Mouse (Mus musculus): ENCODE measurements around the gene Dnmt1. TPM values are rescaled to one million over a fixed set of nuclear protein-coding genes. Genes with fewer than 3 reads are reported as not detected.

Gene Dnmt1
- polyA plus RNA-seq, 1 experiment from 2014 or later = 17.9 TPM

GRCm38 (mm10) chr9:20893590-20894343, 65.9 kb downstream of the Dnmt1 start:
- DNase-seq (ENCODE audit: low spot score) = no peak
- WGBS = 78% methylated on average over 13 of the region's 13 CpGs
- Histone ChIP-seq H3K9me3 (ENCODE audit: control insufficient read depth, low read length) (no peaks in the 10 kb centered on the region), H3K4me1 (replicated peaks; ENCODE audit: control insufficient read depth, insufficient read depth) (peaks cover 4% of the 10 kb centered on the region; the same call in 1 of the 2 replicates), H3K27ac (replicated peaks) (no peak overlapping the region), H3K27me3 (ENCODE audit: control insufficient read depth, insufficient read depth, low read length) (no peaks in the 10 kb centered on the region), H3K4me3 (ENCODE audit: low read depth, low read length) (no peak overlapping the region), H3K4me2 (replicated peaks; ENCODE audit: low read depth) (no peak overlapping the region), H3K36me3 (ENCODE audit: control insufficient read depth, insufficient read depth, low read length) (peaks cover 48% of the 10 kb centered on the region), H3K9ac (ENCODE audit: low read length) (no peak overlapping the region)
- no peak for ATAC-seq (ENCODE audit: low FRiP score, low TSS enrichment)
- no peak for TF ChIP-seq EP300 (optimal IDR thresholded peaks at IDR 0.05)
- TF ChIP-seq CTCF (IDR thresholded peaks at IDR 0.05; ENCODE audit: low read depth) = no peak

GRCm38 (mm10) chr9:20893069-20893468, 66.6 kb downstream of the Dnmt1 start:
- Histone ChIP-seq H3K9ac (ENCODE audit: low read length) (no peak overlapping the region), H3K27me3 (ENCODE audit: control insufficient read depth, insufficient read depth, low read length) (no peaks in the 10 kb centered on the region), H3K4me2 (replicated peaks; ENCODE audit: low read depth) (no peak overlapping the region), H3K9me3 (ENCODE audit: control insufficient read depth, low read length) (no peaks in the 10 kb centered on the region), H3K36me3 (ENCODE audit: control insufficient read depth, insufficient read depth, low read length) (peaks cover 48% of the 10 kb centered on the region), H3K27ac (replicated peaks) (no peak overlapping the region), H3K4me3 (ENCODE audit: low read depth, low read length) (no peak overlapping the region), H3K4me1 (replicated peaks; ENCODE audit: control insufficient read depth, insufficient read depth) (peaks cover 4% of the 10 kb centered on the region; the same call in 1 of the 2 replicates)
- TF ChIP-seq CTCF (IDR thresholded peaks at IDR 0.05; ENCODE audit: low read depth) (no peak), EP300 (optimal IDR thresholded peaks at IDR 0.05) (no peak)
- WGBS = 63% methylated on average over 5 of the region's 5 CpGs
- DNase-seq (ENCODE audit: low spot score) (no peak), ATAC-seq (ENCODE audit: low FRiP score, low TSS enrichment) (no peak)

- no peak for DNase-seq (ENCODE audit: low spot score)
- WGBS = 48% methylated on average over 5 of the region's 5 CpGs
Observed at GRCm38 (mm10) chr9:20892104-20892653, 67.5 kb downstream of the Dnmt1 start.

GRCm38 (mm10) chr9:20891339-20892103, 68.2 kb downstream of the Dnmt1 start:
- Histone ChIP-seq H3K36me3 (ENCODE audit: control insufficient read depth, insufficient read depth, low read length) (peaks cover 48% of the 10 kb centered on the region), H3K4me1 (replicated peaks; ENCODE audit: control insufficient read depth, insufficient read depth) (no peaks in the 10 kb centered on the region; the same call in 1 of the 2 replicates), H3K9me3 (ENCODE audit: control insufficient read depth, low read length) (no peaks in the 10 kb centered on the region), H3K4me2 (replicated peaks; ENCODE audit: low read depth) (no peak overlapping the region), H3K27me3 (ENCODE audit: control insufficient read depth, insufficient read depth, low read length) (no peaks in the 10 kb centered on the region), H3K4me3 (ENCODE audit: low read depth, low read length) (no peak overlapping the region), H3K9ac (ENCODE audit: low read length) (no peak overlapping the region), H3K27ac (replicated peaks) (no peak overlapping the region)
- ATAC-seq (ENCODE audit: low FRiP score, low TSS enrichment) = no peak
- 68% methylated on average over 26 of the region's 26 CpGs for WGBS
- no peak for TF ChIP-seq EP300 (optimal IDR thresholded peaks at IDR 0.05)
- TF ChIP-seq CTCF (IDR thresholded peaks at IDR 0.05; ENCODE audit: low read depth) = no peak
- no peak for DNase-seq (ENCODE audit: low spot score)

More at GRCm38 (mm10) chr9:20892104-20892653, 67.5 kb downstream of the Dnmt1 start:
- Histone ChIP-seq H3K27ac (replicated peaks) (no peak overlapping the region), H3K27me3 (ENCODE audit: control insufficient read depth, insufficient read depth, low read length) (no peaks in the 10 kb centered on the region), H3K9me3 (ENCODE audit: control insufficient read depth, low read length) (no peaks in the 10 kb centered on the region), H3K9ac (ENCODE audit: low read length) (no peak overlapping the region), H3K4me3 (ENCODE audit: low read depth, low read length) (no peak overlapping the region), H3K4me2 (replicated peaks; ENCODE audit: low read depth) (no peak overlapping the region), H3K4me1 (replicated peaks; ENCODE audit: control insufficient read depth, insufficient read depth) (no peaks in the 10 kb centered on the region; the same call in 1 of the 2 replicates), H3K36me3 (ENCODE audit: control insufficient read depth, insufficient read depth, low read length) (peaks cover 48% of the 10 kb centered on the region)
- TF ChIP-seq EP300 (optimal IDR thresholded peaks at IDR 0.05) (no peak), CTCF (IDR thresholded peaks at IDR 0.05; ENCODE audit: low read depth) (no peak)
- no peak for ATAC-seq (ENCODE audit: low FRiP score, low TSS enrichment)

GRCm38 (mm10) chr9:20890411-20890810, 69.3 kb downstream of the Dnmt1 start:
- Histone ChIP-seq H3K9me3 (ENCODE audit: control insufficient read depth, low read length) (no peaks in the 10 kb centered on the region), H3K4me3 (ENCODE audit: low read depth, low read length) (no peak overlapping the region), H3K27me3 (ENCODE audit: control insufficient read depth, insufficient read depth, low read length) (no peaks in the 10 kb centered on the region), H3K4me2 (replicated peaks; ENCODE audit: low read depth) (no peak overlapping the region), H3K9ac (ENCODE audit: low read length) (no peak overlapping the region), H3K27ac (replicated peaks) (no peak overlapping the region), H3K4me1 (replicated peaks; ENCODE audit: control insufficient read depth, insufficient read depth) (no peaks in the 10 kb centered on the region; the same call in 1 of the 2 replicates), H3K36me3 (ENCODE audit: control insufficient read depth, insufficient read depth, low read length) (peaks cover 39% of the 10 kb centered on the region)
- 93% methylated on average over 5 of the region's 5 CpGs for WGBS
- ATAC-seq (ENCODE audit: low FRiP score, low TSS enrichment) (no peak), DNase-seq (ENCODE audit: low spot score) (no peak)
- TF ChIP-seq CTCF (IDR thresholded peaks at IDR 0.05; ENCODE audit: low read depth) (no peak), EP300 (optimal IDR thresholded peaks at IDR 0.05) (no peak)
